Mouse (Mus musculus) CH12.LX (cell line): Measurements from ENCODE around the gene Sipa1l2.

Experiments
- CTCF ChIP-seq, 2 experiments: IDR thresholded peaks in 1 of 2; conservative IDR thresholded peaks in 1 of 2; 2 replicates each; pipeline ENCODE4 v1.5.1; 2011 to 2012; ENCODE audit warnings: low read depth in 2 of 2, low read length in 2 of 2, improper control_type of control experiment in 1 of 2, inconsistent platforms in 1 of 2, mild to moderate bottlenecking in 1 of 2, moderate library complexity in 1 of 2
- JUN ChIP-seq: IDR thresholded peaks from 2 replicates; pipeline ENCODE4 v1.6.1; 2011; ENCODE audit warnings: low read depth, mild to moderate bottlenecking, low read length, improper control_type of control experiment, moderate library complexity; ENCODE audit not compliant: insufficient read depth
- POLR2A ChIP-seq: IDR thresholded peaks from 2 replicates; pipeline ENCODE4 v1.6.1; 2011; ENCODE audit warnings: low read depth, mild to moderate bottlenecking, improper control_type of control experiment, low read length
- USF1 ChIP-seq: IDR thresholded peaks from 2 replicates; pipeline ENCODE4 v1.6.1; 2014; ENCODE audit warnings: low read depth, mild to moderate bottlenecking, inconsistent platforms, low read length, improper control_type of control experiment

- no peak for TF ChIP-seq USF1
- no peak for TF ChIP-seq JUN
- TF ChIP-seq POLR2A, result no peak
- no peak for TF ChIP-seq CTCF (conservative IDR thresholded peaks at IDR 0.05 in 1 of 2, IDR thresholded peaks at IDR 0.05 in 1 of 2; ENCODE audit: low read depth in 2 of 2, low read length in 2 of 2)
These were observed 37.4 kb downstream of the Sipa1l2 start for GRCm38 (mm10) chr8:125532177-125532576.
